Mouse (Mus musculus) heart, embryonic 14.5 days (tissue): ENCODE measurements around the gene Gm10645. TPM values are rescaled to one million over a fixed set of nuclear protein-coding genes. Genes with fewer than 3 reads are reported as not detected.

ENCODE experiments used
- ATAC-seq: fragments of 200-750 bp; cut with Nextera tagmentation; 2 replicates; pipeline ENCODE4 v1.8.0; 2017; ENCODE audit warnings: low read depth, moderate TSS enrichment; ENCODE audit not compliant: insufficient number of reproducible peaks, insufficient read depth, low FRiP score
- H3K27ac ChIP-seq, 2 experiments: fragments of 200-500 bp in 1 of 2; fragments of 300-500 bp in 1 of 2; sonication (generic) in 1 of 2; replicated peaks in 1 of 2; 2 replicates each; pipeline ENCODE4 v1.5.1; 2012 to 2014; ENCODE audit warnings: low read depth in 2 of 2, low read length in 2 of 2, control low read depth in 1 of 2, mild to moderate bottlenecking in 1 of 2, mixed read lengths in 1 of 2; ENCODE audit not compliant: control insufficient read depth in 1 of 2, insufficient read depth in 1 of 2
- H3K27me3 ChIP-seq: fragments of 300-500 bp; sonication (generic); 2 replicates; pipeline ENCODE4 v1.6.1; 2014; ENCODE audit warnings: mild to moderate bottlenecking, low read length, control low read depth; ENCODE audit not compliant: control insufficient read depth, insufficient read depth
- H3K36me3 ChIP-seq: fragments of 300-500 bp; sonication (generic); 2 replicates; pipeline ENCODE4 v1.6.1; 2014; ENCODE audit warnings: mild to moderate bottlenecking, control low read depth, low read length, mixed read lengths; ENCODE audit not compliant: control insufficient read depth, insufficient read depth
- H3K4me1 ChIP-seq, 2 experiments: fragments of 200-500 bp in 1 of 2; fragments of 300-500 bp in 1 of 2; sonication (generic) in 1 of 2; 2 replicates each; pipeline ENCODE4 v1.6.1; 2012 to 2014; ENCODE audit warnings: low read length in 2 of 2, control low read depth in 1 of 2, mixed read lengths in 1 of 2; ENCODE audit not compliant: control insufficient read depth in 2 of 2, insufficient read depth in 2 of 2
- H3K4me2 ChIP-seq: fragments of 300-500 bp; sonication (generic); 2 replicates; pipeline ENCODE4 v1.6.1; 2014; ENCODE audit warnings: mild to moderate bottlenecking, low read length
- H3K4me3 ChIP-seq, 2 experiments: fragments of 200-500 bp in 1 of 2; fragments of 300-500 bp in 1 of 2; sonication (generic) in 1 of 2; 2 replicates each; pipeline ENCODE4 v1.5.1; 2012 to 2014; ENCODE audit warnings: low read length in 2 of 2, mild to moderate bottlenecking in 2 of 2, control low read depth in 1 of 2, low read depth in 1 of 2, moderate library complexity in 1 of 2; ENCODE audit not compliant: control insufficient read depth in 1 of 2, insufficient read depth in 1 of 2
- H3K9ac ChIP-seq: fragments of 300-500 bp; sonication (generic); 2 replicates; pipeline ENCODE4 v1.6.1; 2014; ENCODE audit warnings: mild to moderate bottlenecking, low read length
- H3K9me3 ChIP-seq: fragments of 300-500 bp; sonication (generic); 2 replicates; pipeline ENCODE4 v1.6.1; 2016; ENCODE audit warnings: low read length, control low read depth; ENCODE audit not compliant: control insufficient read depth
- WGBS: fragments of 180-500 bp; shearing (Covaris S2); extraction: QIAGEN DNeasy Blood & Tissue Kit; methylation state at CpG from one replicate; pipeline ENCODE4 v1.1.7; 2014; 5-methylcytosine and 5-hydroxymethylcytosine counted together
- polyA plus RNA-seq: library from polyadenylated mRNA; unstranded; fragments of >200 nt; fragmentation: Nextera tagmentation; extraction: Ambion mirVana; gene quantifications from 2 replicates; pipeline ENCODE4 v1.2.1, GENCODE M21; 2014

Gm10645 gene
- polyA plus RNA-seq = 0.85 and 1.2 TPM in 2 replicates

DNA sequence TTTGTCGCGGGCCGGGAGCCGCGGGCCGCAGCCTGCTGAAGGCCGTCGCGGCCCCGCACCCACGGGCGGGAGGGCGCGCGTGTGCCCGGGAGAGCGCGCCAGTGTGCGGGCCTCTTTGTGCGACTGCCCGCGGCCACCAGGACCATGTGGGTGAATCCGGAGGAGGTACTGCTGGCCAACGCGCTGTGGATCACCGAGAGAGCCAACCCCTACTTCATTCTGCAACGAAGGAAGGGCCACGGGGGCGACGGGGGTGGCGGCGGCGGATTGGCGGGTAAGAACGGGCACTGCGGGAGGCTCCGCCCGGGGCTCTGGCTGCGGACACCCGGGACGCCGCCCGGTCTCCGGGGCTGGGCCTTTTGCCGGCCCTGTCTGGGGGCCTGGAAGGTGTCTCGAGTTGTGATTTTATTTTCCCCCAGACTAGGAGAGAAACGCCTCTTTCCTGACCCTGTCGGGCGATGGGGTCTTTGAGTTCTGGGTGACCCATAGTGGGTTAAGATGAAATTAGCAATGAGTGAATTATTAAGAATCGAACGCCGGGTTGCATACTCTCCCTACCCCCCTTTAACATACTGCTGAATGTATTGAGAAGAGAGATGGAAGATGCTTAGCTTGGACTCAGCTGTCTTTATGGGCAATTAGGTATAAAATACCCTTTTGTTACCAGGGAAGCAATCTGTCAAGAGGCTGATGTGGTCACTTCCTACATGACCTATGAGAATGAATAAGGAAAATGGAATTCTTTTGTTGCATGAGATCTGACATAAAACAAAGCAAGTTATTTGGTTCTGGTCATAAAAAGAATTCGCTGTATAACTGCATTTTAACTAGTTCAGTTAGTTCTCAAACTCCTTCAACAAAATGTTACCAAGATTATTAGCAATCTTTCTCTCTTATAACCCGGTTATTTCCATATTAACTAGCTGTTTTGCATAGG lies at the start of gene Gm10645:
TSS of gene Gm10645 (minus strand) at position 240 of the 937 bp plus-strand sequence.
- Histone ChIP-seq H3K27ac (peak within 1 kb of the TSS; percentile 10 to 62; a peak in 3 of 4 replicates), H3K4me2 (peak within 1 kb of the TSS; percentile 98), H3K4me1 (peaks cover 0 to 4% of the 10 kb centered on the region in 2 experiments; a peak in 2 of 4 replicates), H3K9me3 (no peaks in the 10 kb centered on the region), H3K27me3 (peaks cover 27% of the 10 kb centered on the region), H3K4me3 (peak within 1 kb of the TSS; percentile 61 to 71), H3K9ac (peak within 1 kb of the TSS; percentile 85), H3K36me3 (no peaks in the 10 kb centered on the region)
- ATAC-seq = no peak
- 3% methylated on average over 53 of the region's 54 CpGs for WGBS

DNA sequence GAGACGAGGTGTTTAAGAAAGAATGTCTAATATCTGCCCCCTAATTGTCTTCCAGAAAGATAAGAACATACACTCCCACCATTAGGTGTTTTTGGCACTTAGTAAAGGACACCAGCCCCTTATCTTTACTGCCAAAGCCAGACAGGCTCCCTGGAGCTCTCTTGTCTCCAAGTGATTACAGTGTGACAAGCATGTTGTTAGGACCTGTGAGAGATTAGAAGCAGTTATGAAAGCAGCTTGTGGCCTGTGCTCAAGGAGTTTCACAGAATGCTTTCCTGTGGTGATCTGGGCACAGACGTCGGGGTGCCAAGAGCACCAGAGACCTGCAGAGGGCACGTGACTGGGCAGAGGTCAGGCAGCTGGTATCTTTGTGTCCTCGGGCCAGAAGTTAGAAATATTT lies 49.1 kb upstream of the Gm10645 start:
- 0 out of 2 replicates have a peak, but pooled peaks have one; percentile 21 for ATAC-seq

DNA sequence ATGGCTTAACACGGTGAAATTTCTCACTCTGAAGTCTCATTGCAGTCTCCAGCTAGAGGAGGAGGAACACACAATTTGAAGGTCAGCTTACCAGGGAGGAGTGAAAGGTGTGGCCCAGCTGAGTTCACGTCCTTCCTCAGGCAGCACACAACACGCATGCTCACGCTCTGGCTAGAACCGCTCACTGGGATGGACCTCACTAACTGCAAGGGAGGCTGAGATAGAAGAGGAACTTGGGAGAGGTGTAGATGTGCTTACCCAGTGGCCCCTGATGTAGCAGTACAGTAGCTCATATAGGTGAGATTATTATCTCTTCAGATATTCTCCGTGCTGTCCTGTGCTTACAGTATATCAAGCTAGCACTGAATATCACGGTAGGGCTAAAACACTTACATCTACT lies 44.7 kb upstream of the Gm10645 start:
- Histone ChIP-seq H3K9me3 (no peaks in the 10 kb centered on the region), H3K4me3 (no peak overlapping the region), H3K9ac (no peak overlapping the region), H3K4me2 (no peak overlapping the region), H3K4me1 (peaks cover 5 to 12% of the 10 kb centered on the region in 2 experiments), H3K27me3 (no peaks in the 10 kb centered on the region), H3K27ac (no peak overlapping the region), H3K36me3 (no peaks in the 10 kb centered on the region; the same call in 1 of the 2 replicates)
- 93% methylated on average over 7 of the region's 7 CpGs for WGBS
- ATAC-seq = no peak

More for the DNA sequence above, 49.1 kb upstream of the Gm10645 start:
- H3K4me3 ChIP-seq = no peak overlapping the region
- H3K9ac ChIP-seq = no peak overlapping the region
- H3K4me2 ChIP-seq = peak overlapping the region; percentile 24; the same call in 1 of the 2 replicates
- H3K4me1 ChIP-seq = peaks cover 6 to 17% of the 10 kb centered on the region in 2 experiments
- H3K36me3 ChIP-seq = no peaks in the 10 kb centered on the region; the same call in 1 of the 2 replicates
- H3K27me3 ChIP-seq = no peaks in the 10 kb centered on the region
- H3K9me3 ChIP-seq = no peaks in the 10 kb centered on the region
- peak overlapping the region; percentile 60 to 71 for H3K27ac ChIP-seq
- 5% methylated on average over 5 of the region's 5 CpGs for WGBS

DNA sequence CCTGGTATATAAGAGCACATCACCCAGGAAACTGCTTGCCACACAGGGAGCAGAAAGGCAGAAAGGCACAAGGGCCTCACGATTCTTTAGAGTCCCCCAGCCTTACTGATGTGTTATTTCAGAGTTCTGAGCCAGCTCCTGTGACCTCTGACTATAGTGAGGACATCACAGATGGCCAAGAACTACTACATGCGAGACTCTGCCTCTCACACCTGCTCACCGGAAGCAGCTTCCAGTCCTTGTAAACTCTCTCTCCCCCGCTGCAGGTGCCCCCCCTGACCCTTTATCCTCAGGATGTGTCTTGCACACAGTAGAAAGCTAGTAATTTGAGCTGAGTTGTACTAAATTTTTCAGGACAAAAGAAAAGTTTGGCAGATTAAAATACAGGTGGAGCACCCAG lies 43.6 kb upstream of the Gm10645 start:
- Histone ChIP-seq H3K9me3 (no peaks in the 10 kb centered on the region), H3K4me2 (no peak overlapping the region), H3K27ac (no peak overlapping the region), H3K4me1 (peaks cover under 1 to 2% of the 10 kb centered on the region in 2 experiments; a peak in 2 of 4 replicates), H3K36me3 (no peaks in the 10 kb centered on the region; the same call in 1 of the 2 replicates), H3K9ac (no peak overlapping the region), H3K4me3 (no peak overlapping the region), H3K27me3 (no peaks in the 10 kb centered on the region)
- ATAC-seq = no peak
- 74% methylated on average over 4 of the region's 4 CpGs for WGBS

DNA sequence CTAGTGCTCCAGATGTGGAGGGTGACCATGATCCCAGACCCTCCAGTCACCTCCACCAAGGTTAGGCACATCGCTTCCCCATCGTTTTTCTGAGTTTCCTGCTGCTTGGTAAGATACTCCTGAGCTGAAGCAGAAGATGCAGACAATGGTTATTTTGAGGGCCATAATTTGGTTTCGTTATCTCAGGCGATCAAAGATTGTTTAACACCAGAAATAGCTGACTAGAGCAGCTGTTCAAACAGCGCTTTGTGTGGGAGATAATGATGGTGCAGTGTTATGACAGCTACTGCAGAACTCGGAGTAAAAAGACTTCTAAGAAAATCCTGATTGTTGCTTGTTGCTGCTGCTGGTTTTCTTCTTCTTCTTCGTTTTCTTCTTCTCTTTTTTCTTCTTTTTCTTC lies 39.9 kb upstream of the Gm10645 start:
- Histone ChIP-seq H3K9ac (no peak overlapping the region), H3K4me3 (no peak overlapping the region), H3K4me1 (peaks cover under 1 to 2% of the 10 kb centered on the region in 2 experiments; a peak in 3 of 4 replicates), H3K36me3 (no peaks in the 10 kb centered on the region; the same call in 1 of the 2 replicates), H3K27ac (no peak overlapping the region), H3K9me3 (no peaks in the 10 kb centered on the region), H3K4me2 (no peak overlapping the region), H3K27me3 (no peaks in the 10 kb centered on the region)
- 71% methylated on average over 7 of the region's 7 CpGs for WGBS
- ATAC-seq = no peak

DNA sequence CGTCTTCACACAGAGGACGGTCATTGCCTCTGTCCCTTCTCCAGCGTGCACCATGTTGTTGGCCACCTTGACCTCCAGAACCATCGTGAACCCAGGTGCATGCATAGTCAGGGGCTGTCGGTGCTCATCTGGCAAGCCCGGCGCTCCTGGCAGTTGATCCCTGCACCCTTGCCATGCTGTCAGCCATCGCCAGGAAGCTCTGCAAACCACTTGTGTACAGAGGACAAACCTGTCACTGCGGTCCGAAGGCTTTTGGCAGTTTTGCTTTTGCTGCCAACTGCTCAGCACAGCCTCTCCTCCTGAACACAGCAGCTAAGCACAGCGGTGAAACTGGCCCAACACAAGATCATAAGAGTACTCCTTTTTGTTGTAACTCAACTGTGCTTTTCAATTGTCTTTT lies 37.0 kb upstream of the Gm10645 start:
- no peaks in the 10 kb centered on the region for H3K36me3 ChIP-seq
- H3K4me2 ChIP-seq = no peak overlapping the region
- ATAC-seq = no peak
- H3K27ac ChIP-seq = no peak overlapping the region
- H3K4me3 ChIP-seq = no peak overlapping the region
- no peaks in the 10 kb centered on the region for H3K27me3 ChIP-seq
- WGBS = 79% methylated on average over 11 of the region's 11 CpGs
- H3K4me1 ChIP-seq = peaks cover 11 to 14% of the 10 kb centered on the region in 2 experiments
- H3K9ac ChIP-seq = no peak overlapping the region
- H3K9me3 ChIP-seq = no peaks in the 10 kb centered on the region

DNA sequence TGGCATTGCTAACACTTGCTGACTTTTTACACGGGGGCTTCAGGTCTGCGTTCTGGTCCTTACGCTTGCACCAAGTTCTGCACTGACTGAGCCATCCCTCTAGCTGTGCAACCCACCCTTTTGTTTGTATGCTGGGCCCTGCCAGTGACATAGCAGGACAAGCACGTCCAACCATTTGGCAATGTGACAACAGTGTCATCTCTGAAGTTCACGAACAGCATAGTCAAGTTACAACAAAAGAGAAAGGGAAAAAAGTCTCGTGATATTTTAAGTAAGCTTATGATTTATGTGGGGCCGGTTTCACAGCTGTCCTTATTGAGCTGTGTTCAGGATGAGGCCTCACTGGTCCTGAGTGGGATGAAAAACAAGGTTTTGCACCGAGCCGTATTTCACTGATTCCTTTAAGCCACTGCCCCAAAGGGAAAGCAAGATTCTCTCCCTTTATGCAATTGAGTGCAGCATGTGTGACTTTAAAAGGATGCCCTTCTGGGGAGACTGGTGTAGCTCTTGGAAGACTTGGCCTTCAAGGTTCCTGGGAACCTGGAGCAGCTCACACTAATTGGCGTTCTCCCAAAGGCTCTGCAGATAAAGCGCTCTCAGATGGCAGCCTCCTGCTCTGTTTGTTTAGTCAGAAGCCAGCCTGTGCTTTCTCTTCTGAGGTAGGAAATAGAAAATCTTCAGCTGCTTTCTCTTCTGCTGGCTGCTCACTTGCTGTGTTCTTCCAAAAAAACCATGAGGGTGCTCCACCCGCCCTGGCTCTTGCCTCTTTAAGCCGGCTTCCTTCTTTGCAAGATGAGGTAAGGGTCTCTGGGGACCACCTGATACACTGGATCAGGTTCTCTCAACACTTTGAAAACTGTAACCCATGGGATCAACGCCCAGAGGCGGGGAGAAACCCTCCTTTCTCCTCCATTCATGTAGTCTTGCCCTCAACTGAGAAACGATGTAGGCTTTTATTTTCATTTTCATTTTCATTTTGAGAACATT lies 34.5 kb upstream of the Gm10645 start:
- peak; percentile 37; the same call in 1 of the 2 replicates for ATAC-seq
- Histone ChIP-seq H3K9ac (no peak overlapping the region), H3K27ac (peak overlapping the region; percentile 35 to 56), H3K27me3 (no peaks in the 10 kb centered on the region), H3K4me1 (peaks cover 11 to 14% of the 10 kb centered on the region in 2 experiments), H3K4me2 (peak overlapping the region; percentile 41), H3K4me3 (no peak overlapping the region), H3K36me3 (no peaks in the 10 kb centered on the region), H3K9me3 (no peaks in the 10 kb centered on the region)
- 54% methylated on average over 16 of the region's 16 CpGs for WGBS
